Mouse (Mus musculus): ENCODE data around the gene Gabbr1. TPM values are rescaled to one million over a fixed set of nuclear protein-coding genes. Genes with fewer than 3 reads are reported as not detected.

Gene Gabbr1
- polyA plus RNA-seq (2015; fragmentation: Nextera tagmentation; extraction: Ambion mirVana) = 4.6 and 5.6 TPM in 2 replicates

- Histone ChIP-seq H3K9ac (peak within 1 kb of the TSS; percentile 85), H3K27me3 (peaks cover 23% of the 10 kb centered on the region), H3K4me1 (replicated peaks) (peaks cover 30% of the 10 kb centered on the region), H3K27ac (peak within 1 kb of the TSS; percentile 69), H3K4me3 (peak within 1 kb of the TSS; percentile 92), H3K4me2 (peak within 1 kb of the TSS; percentile 97), H3K36me3 (no peaks in the 10 kb centered on the region), H3K9me3 (replicated peaks) (no peaks in the 10 kb centered on the region)
- peak; percentile 87 for ATAC-seq (replicated peaks; ENCODE audit: insufficient number of reproducible peaks, insufficient read depth, low FRiP score, low read depth)
- WGBS = under 1% methylated on average over 39 of the region's 55 CpGs
These were observed at the start of gene Gabbr1 for GRCm38 (mm10) chr17:37045611-37046311. TSS of gene Gabbr1 (plus strand) at chr17:37045966.

- Histone ChIP-seq H3K27me3 (no peaks in the 10 kb centered on the region), H3K36me3 (no peaks in the 10 kb centered on the region), H3K27ac (no peak overlapping the region), H3K9ac (no peak overlapping the region), H3K4me2 (no peak overlapping the region), H3K4me1 (replicated peaks) (no peaks in the 10 kb centered on the region), H3K9me3 (replicated peaks) (no peaks in the 10 kb centered on the region), H3K4me3 (no peak overlapping the region)
- WGBS = 23% methylated on average over 7 of the region's 7 CpGs
- ATAC-seq (replicated peaks; ENCODE audit: insufficient number of reproducible peaks, insufficient read depth, low FRiP score, low read depth) = no peak
These were observed 48.6 kb upstream of the Gabbr1 start for GRCm38 (mm10) chr17:36997033-36997735.

GRCm38 (mm10) chr17:36998477-36998876 is 47.3 kb upstream of the Gabbr1 start:
- H3K9me3 ChIP-seq (replicated peaks) = no peaks in the 10 kb centered on the region
- no peak overlapping the region for H3K4me3 ChIP-seq
- no peak overlapping the region for H3K9ac ChIP-seq
- H3K36me3 ChIP-seq = no peaks in the 10 kb centered on the region
- 61% methylated on average over 2 of the region's 2 CpGs for WGBS
- H3K4me2 ChIP-seq = no peak overlapping the region
- no peaks in the 10 kb centered on the region for H3K27me3 ChIP-seq
- 0 out of 2 replicates have a peak, but pooled peaks cover 5% of the 10 kb centered on the region for H3K4me1 ChIP-seq (replicated peaks)
- ATAC-seq (replicated peaks; ENCODE audit: insufficient number of reproducible peaks, insufficient read depth, low FRiP score, low read depth) = no peak
- H3K27ac ChIP-seq = no peak overlapping the region

- no peaks in the 10 kb centered on the region for H3K9me3 ChIP-seq (replicated peaks)
- H3K4me1 ChIP-seq (replicated peaks) = 0 out of 2 replicates have a peak, but pooled peaks cover 5% of the 10 kb centered on the region
- H3K36me3 ChIP-seq = no peaks in the 10 kb centered on the region
- H3K9ac ChIP-seq = no peak within 1 kb of the TSS
- no peaks in the 10 kb centered on the region for H3K27me3 ChIP-seq
- peak within 1 kb of the TSS; percentile 71 for H3K4me3 ChIP-seq
- no peak for ATAC-seq (replicated peaks; ENCODE audit: insufficient number of reproducible peaks, insufficient read depth, low FRiP score, low read depth)
- H3K27ac ChIP-seq = no peak within 1 kb of the TSS
- peak within 1 kb of the TSS; percentile 95 for H3K4me2 ChIP-seq
- WGBS = 86% methylated on average over 7 of the region's 7 CpGs
These were observed 44.9 kb upstream of the Gabbr1 start, which contains the start of gene Zfp57 for GRCm38 (mm10) chr17:37000863-37001262. TSS of gene Zfp57 (plus strand) at chr17:37001163.

GRCm38 (mm10) chr17:37002364-37003330 is 43.1 kb upstream of the Gabbr1 start:
- ATAC-seq (replicated peaks; ENCODE audit: insufficient number of reproducible peaks, insufficient read depth, low FRiP score, low read depth) = peak; percentile 79
- no peaks in the 10 kb centered on the region for H3K9me3 ChIP-seq (replicated peaks)
- H3K4me1 ChIP-seq (replicated peaks) = 0 out of 2 replicates have a peak, but pooled peaks cover 5% of the 10 kb centered on the region
- peak overlapping the region; percentile 86 for H3K27ac ChIP-seq
- H3K4me2 ChIP-seq = peak overlapping the region; percentile 95
- H3K27me3 ChIP-seq = no peaks in the 10 kb centered on the region
- H3K36me3 ChIP-seq = peaks cover 2% of the 10 kb centered on the region; the same call in 1 of the 2 replicates
- peak overlapping the region; percentile 86 for H3K9ac ChIP-seq
- H3K4me3 ChIP-seq = peak overlapping the region; percentile 71
- under 1% methylated on average over 49 of the region's 49 CpGs for WGBS

GRCm38 (mm10) chr17:37003366-37003765 is 42.4 kb upstream of the Gabbr1 start:
- Histone ChIP-seq H3K9me3 (replicated peaks) (no peaks in the 10 kb centered on the region), H3K4me2 (peak overlapping the region; percentile 95), H3K4me1 (replicated peaks) (0 out of 2 replicates have a peak, but pooled peaks cover 5% of the 10 kb centered on the region), H3K27me3 (no peaks in the 10 kb centered on the region), H3K9ac (peak overlapping the region; percentile 86), H3K27ac (no peak overlapping the region), H3K4me3 (peak overlapping the region; percentile 71), H3K36me3 (peaks cover 5% of the 10 kb centered on the region; the same call in 1 of the 2 replicates)
- WGBS = 24% methylated on average over 4 of the region's 4 CpGs
- no peak for ATAC-seq (replicated peaks; ENCODE audit: insufficient number of reproducible peaks, insufficient read depth, low FRiP score, low read depth)

GRCm38 (mm10) chr17:37008161-37008560 is 37.6 kb upstream of the Gabbr1 start:
- Histone ChIP-seq H3K4me1 (replicated peaks) (0 out of 2 replicates have a peak, but pooled peaks cover 3% of the 10 kb centered on the region), H3K27ac (no peak overlapping the region), H3K4me2 (no peak overlapping the region), H3K27me3 (no peaks in the 10 kb centered on the region), H3K36me3 (peaks cover 16% of the 10 kb centered on the region), H3K4me3 (no peak overlapping the region), H3K9ac (no peak overlapping the region), H3K9me3 (replicated peaks) (no peaks in the 10 kb centered on the region)
- 79% methylated on average over 6 of the region's 6 CpGs for WGBS
- no peak for ATAC-seq (replicated peaks; ENCODE audit: insufficient number of reproducible peaks, insufficient read depth, low FRiP score, low read depth)

- 88% methylated on average over 17 of the region's 17 CpGs for WGBS
- H3K36me3 ChIP-seq = peaks cover 16% of the 10 kb centered on the region
- ATAC-seq (replicated peaks; ENCODE audit: insufficient number of reproducible peaks, insufficient read depth, low FRiP score, low read depth) = no peak
These were observed 36.2 kb upstream of the Gabbr1 start for GRCm38 (mm10) chr17:37009460-37010042.

GRCm38 (mm10) chr17:37011719-37012118 is 34.0 kb upstream of the Gabbr1 start:
- Histone ChIP-seq H3K36me3 (peaks cover 16% of the 10 kb centered on the region), H3K9ac (no peak overlapping the region), H3K4me1 (replicated peaks) (no peaks in the 10 kb centered on the region), H3K9me3 (replicated peaks) (no peaks in the 10 kb centered on the region), H3K27me3 (no peaks in the 10 kb centered on the region), H3K4me3 (no peak overlapping the region), H3K27ac (no peak overlapping the region), H3K4me2 (no peak overlapping the region)
- WGBS = 86% methylated on average over 3 of the region's 3 CpGs
- no peak for ATAC-seq (replicated peaks; ENCODE audit: insufficient number of reproducible peaks, insufficient read depth, low FRiP score, low read depth)

More at GRCm38 (mm10) chr17:37009460-37010042, 36.2 kb upstream of the Gabbr1 start:
- Histone ChIP-seq H3K27ac (no peak overlapping the region), H3K27me3 (no peaks in the 10 kb centered on the region), H3K4me1 (replicated peaks) (no peaks in the 10 kb centered on the region), H3K9ac (no peak overlapping the region), H3K4me3 (no peak overlapping the region), H3K9me3 (replicated peaks) (no peaks in the 10 kb centered on the region), H3K4me2 (no peak overlapping the region)

GRCm38 (mm10) chr17:37012141-37012540 is 33.6 kb upstream of the Gabbr1 start:
- Histone ChIP-seq H3K4me1 (replicated peaks) (no peaks in the 10 kb centered on the region), H3K4me3 (no peak overlapping the region), H3K9me3 (replicated peaks) (no peaks in the 10 kb centered on the region), H3K27ac (no peak overlapping the region), H3K4me2 (no peak overlapping the region), H3K9ac (no peak overlapping the region), H3K27me3 (no peaks in the 10 kb centered on the region), H3K36me3 (peaks cover 16% of the 10 kb centered on the region)
- WGBS = 57% methylated on average over 5 of the region's 5 CpGs
- ATAC-seq (replicated peaks; ENCODE audit: insufficient number of reproducible peaks, insufficient read depth, low FRiP score, low read depth) = no peak
